Mouse (Mus musculus) heart, adult 2 months (tissue): ENCODE data around the gene Slc7a11.

Experiments used
- CTCF ChIP-seq: fragments of 200-600 bp; IDR thresholded peaks from 2 replicates; pipeline ENCODE4 v1.8.1; 2022; ENCODE audit warnings: antibody characterized with exemption, mild to moderate bottlenecking, moderate library complexity
- POLR2A ChIP-seq: fragments of 200-500 bp; IDR thresholded peaks from 2 replicates; pipeline ENCODE4 v1.6.1; 2011; ENCODE audit warnings: mild to moderate bottlenecking, low read depth, low read length, control low read depth; ENCODE audit not compliant: insufficient read depth

- TF ChIP-seq POLR2A (no peak), CTCF (no peak)
Measured at GRCm38 (mm10) chr3:50235990-50236389, 207.4 kb downstream of the Slc7a11 start.
